Mouse (Mus musculus): ENCODE measurements around the gene Chil1. TPM values are rescaled to one million over a fixed set of nuclear protein-coding genes. Genes with fewer than 3 reads are reported as not detected.

Gene Chil1
- total RNA-seq, 2 experiments from 2014 or later: 0.64 to 1.8 TPM

GRCm38 (mm10) chr1:134200998-134201686 lies 19.2 kb downstream of the Chil1 start:
- intact Hi-C loops (cut with DNase I): no loop called here
- no peak for DNase-seq

DNA sequence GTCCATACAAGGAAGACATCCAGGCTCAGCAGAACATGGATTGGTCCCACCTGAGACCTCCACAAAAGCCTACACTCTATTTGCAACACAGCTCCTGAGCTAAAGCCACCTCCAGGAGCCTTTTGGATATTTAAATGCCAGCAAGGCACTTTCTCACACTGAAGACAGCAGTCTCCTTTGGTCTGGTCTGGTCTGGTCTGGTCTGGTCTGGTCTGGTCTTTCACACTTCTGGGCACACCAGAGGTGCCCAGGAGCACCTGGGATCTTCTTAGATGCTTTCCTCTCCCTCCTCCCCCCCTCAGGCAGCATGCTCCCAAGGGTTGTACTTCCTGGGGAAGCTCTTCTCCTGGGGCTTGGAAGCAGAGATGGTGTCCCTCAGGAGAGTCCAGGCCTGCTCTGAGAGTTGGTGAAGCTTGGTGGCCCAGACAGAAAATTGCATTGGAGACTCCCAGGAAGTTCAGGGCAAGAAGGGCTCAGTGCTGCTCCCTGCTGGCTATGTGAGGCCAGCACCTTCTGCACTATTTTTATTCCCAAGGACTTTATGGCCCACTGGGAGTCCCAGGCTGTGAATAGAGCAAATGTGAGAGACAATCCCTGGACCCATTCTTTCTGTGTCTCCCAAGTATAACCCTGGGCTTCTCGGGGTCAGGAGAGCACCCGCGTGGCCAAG lies 19.9 kb downstream of the Chil1 start:
- intact Hi-C loops (cut with DNase I): loop anchor here (2.0 kb wide), 1 partner anchor 51 kb away; no protein-coding TSS in a partner anchor
- DNase-seq: peak; percentile 42 to 64

DNA sequence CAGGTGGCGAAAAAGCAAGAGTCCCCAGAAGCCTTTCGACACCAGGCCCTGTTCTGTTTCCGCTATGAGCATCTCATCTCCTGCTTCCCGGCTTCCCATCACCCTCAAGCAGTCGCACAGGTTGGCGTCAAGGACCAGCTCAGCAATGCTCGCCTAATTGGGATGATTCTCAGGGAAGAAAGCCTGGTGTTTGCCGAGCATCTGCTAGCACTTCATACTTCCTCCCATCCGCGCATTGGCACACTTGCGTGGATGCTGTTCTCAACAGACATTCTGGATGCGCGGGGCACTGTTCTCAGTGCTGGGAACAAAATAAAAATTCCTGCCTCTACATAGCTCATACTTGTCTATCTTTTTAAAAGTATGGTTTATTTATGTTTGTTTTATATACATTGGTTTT lies 22.3 kb downstream of the Chil1 start:
- no peak for DNase-seq
- intact Hi-C loops (cut with DNase I): no loop called here

GRCm38 (mm10) chr1:134205296-134206018 lies 23.5 kb downstream of the Chil1 start:
- intact Hi-C loops (cut with DNase I): loop anchor here (2.0 to 5.0 kb wide), 3 partner anchors 37 to 117 kb away; no protein-coding TSS in a partner anchor
- DNase-seq: no peak

- DNase-seq: no peak
- intact Hi-C loops (cut with DNase I): loop anchor here (2.0 to 5.0 kb wide), 3 partner anchors 37 to 116 kb away; no protein-coding TSS in a partner anchor
Observed at GRCm38 (mm10) chr1:134206085-134206484, 24.1 kb downstream of the Chil1 start.

GRCm38 (mm10) chr1:134210179-134210755 lies 28.3 kb downstream of the Chil1 start:
- intact Hi-C loops (cut with DNase I): no loop called here
- DNase-seq: no peak

GRCm38 (mm10) chr1:134211043-134211442 lies 29.1 kb downstream of the Chil1 start:
- DNase-seq: no peak
- intact Hi-C loops (cut with DNase I): no loop called here

GRCm38 (mm10) chr1:134211631-134212030 lies 29.7 kb downstream of the Chil1 start:
- DNase-seq: no peak
- intact Hi-C loops (cut with DNase I): no loop called here

GRCm38 (mm10) chr1:134212351-134212750 lies 30.4 kb downstream of the Chil1 start:
- DNase-seq: no peak
- intact Hi-C loops (cut with DNase I): no loop called here

GRCm38 (mm10) chr1:134213405-134213804 lies 31.4 kb downstream of the Chil1 start:
- no peak for DNase-seq
- intact Hi-C loops (cut with DNase I): no loop called here

- DNase-seq: no peak
- intact Hi-C loops (cut with DNase I): no loop called here
Observed at GRCm38 (mm10) chr1:134215059-134215458, 33.1 kb downstream of the Chil1 start.

GRCm38 (mm10) chr1:134215751-134216628 lies 34.0 kb downstream of the Chil1 start:
- no peak for DNase-seq
- intact Hi-C loops (cut with DNase I): no loop called here

DNA sequence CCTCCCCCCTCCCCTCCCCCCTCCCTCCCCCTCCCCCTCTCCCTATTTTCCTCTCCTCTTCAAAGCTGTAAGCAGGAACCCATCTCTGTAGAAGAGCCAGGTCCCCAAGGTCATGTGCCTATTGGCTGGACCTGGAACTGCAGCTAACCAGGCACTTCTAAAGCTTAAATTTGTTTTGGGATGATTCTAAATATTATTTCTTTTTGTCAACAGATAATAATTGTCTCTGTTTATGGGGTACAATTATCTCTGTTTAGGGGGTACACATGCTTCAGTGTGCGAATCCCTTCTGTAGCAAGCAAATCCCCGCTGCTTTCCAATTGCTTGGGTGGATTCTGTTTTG lies 34.6 kb downstream of the Chil1 start:
- intact Hi-C loops (cut with DNase I): no loop called here
- DNase-seq: no peak

DNA sequence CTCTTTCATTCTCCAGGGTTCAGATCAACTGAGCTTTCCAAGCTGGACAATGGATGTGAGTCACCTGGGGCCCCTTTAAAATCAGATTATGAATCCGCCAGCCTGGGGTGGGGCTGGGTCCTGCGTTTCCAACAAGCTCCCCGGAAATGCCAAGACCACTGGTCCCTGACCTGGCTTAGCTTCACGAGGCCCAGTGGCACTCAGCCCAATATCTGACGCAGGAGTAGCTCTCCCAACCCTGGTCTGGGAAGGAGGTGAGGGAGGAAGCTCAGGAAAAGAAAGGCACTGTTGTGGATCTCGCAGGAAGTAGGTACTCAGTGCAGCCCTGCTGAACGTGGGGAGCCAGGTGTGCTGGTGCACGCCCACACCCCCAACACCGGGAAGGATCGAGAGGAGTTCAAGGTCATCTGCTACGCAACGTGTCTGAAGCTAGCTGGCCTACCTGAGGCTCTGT lies 35.1 kb downstream of the Chil1 start:
- intact Hi-C loops (cut with DNase I): no loop called here

DNA sequence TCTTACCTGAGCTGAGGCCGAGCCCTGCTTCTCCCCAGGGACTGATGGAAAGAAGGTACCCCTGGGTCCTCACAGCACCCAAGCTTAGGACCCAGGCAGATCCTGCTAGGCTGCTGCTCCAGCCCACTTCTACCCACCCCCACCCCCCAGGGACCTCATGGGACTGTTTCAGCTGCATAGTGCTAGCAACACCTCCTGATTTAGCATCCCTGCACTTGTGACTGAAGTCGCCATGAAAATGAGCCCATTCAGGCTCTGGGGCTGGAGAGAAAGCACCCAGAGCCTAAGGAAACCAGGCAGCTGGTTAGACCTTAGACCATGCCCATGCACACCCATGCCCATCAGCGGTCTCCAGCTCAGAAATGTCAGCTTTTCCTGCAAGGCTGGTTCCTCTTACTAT lies 36.0 kb downstream of the Chil1 start:
- intact Hi-C loops (cut with DNase I): no loop called here
- DNase-seq: no peak

More for the DNA sequence above, 35.1 kb downstream of the Chil1 start:
- no peak for DNase-seq

DNA sequence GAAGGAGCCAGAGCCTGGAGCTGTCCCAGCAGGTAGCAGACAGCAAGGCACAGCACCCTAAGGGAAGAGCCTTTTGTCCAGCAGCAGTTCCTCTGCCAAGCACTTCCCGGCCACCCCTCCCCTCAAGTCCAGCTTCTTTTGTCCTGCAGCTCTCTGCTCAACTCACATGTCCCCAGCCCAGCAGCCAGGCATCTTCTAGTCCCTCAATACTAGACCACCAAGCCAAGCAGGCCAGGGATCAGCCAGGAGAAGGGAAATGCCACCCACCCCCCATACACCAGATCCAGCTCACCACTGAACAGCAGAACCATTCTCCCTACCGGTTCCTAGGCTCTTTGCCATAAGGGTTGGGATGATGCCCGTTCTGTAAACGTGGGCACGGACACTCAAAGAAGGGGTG lies 37.6 kb downstream of the Chil1 start:
- intact Hi-C loops (cut with DNase I): no loop called here
- DNase-seq: no peak

DNA sequence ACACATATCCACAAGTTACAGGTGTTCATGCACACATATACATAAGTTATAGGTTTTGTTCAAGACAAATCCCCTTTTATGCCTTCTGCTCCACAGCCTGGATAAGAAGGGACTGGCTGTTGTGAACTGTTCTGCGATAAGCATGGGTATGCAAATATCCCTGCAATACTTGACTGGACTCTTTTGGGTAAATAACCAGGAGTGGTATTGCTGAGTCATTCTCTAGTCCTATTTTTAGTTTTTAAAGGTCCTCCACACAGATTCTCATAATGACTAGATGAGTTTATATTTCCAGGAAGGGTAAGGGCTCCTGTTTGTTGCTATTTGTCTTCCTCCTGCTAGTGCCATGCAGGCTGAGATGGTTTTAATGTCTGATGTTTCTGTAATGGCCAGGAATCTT lies 39.2 kb downstream of the Chil1 start:
- intact Hi-C loops (cut with DNase I): no loop called here
- DNase-seq: no peak

- no peak for DNase-seq
- intact Hi-C loops (cut with DNase I): no loop called here
Observed at GRCm38 (mm10) chr1:134222122-134223055, 40.4 kb downstream of the Chil1 start.

DNA sequence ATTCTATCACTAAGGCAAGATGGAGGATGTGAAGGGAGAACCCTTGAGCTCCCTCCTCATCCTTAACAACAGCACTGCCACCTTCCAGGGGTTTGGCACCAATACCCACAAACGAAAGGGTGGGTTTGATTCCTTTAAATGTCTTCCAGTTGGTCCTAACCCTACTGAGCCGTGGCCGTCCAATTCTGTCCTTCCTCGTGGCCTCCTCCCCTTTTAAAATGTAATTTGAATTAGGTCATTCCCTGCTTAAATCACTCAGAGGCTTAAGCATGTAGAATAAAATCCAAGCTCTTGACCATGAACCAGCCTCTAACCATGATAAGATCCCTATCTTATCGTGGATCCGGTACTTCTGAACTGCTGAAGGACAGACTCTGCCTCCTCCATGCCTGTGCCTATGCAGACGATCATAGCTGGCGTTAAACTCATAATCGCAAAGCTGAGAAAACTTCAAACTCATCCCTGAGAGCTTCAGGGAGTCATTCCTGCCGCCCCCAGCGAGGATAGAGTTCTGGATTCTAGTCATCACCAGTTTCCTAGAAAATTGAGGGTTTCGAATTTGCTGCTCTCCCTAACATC lies 42.8 kb downstream of the Chil1 start:
- intact Hi-C loops (cut with DNase I): no loop called here
- no peak for DNase-seq

All from gastrocnemius, postnatal 36 days (tissue).